Mouse (Mus musculus): ENCODE results near the gene Kif3b. TPM values are rescaled to one million over a fixed set of nuclear protein-coding genes. Genes with fewer than 3 reads are reported as not detected.

Gene Kif3b
- 7.1 TPM for polyA plus RNA-seq (2017; shearing (Covaris generic))

DNA sequence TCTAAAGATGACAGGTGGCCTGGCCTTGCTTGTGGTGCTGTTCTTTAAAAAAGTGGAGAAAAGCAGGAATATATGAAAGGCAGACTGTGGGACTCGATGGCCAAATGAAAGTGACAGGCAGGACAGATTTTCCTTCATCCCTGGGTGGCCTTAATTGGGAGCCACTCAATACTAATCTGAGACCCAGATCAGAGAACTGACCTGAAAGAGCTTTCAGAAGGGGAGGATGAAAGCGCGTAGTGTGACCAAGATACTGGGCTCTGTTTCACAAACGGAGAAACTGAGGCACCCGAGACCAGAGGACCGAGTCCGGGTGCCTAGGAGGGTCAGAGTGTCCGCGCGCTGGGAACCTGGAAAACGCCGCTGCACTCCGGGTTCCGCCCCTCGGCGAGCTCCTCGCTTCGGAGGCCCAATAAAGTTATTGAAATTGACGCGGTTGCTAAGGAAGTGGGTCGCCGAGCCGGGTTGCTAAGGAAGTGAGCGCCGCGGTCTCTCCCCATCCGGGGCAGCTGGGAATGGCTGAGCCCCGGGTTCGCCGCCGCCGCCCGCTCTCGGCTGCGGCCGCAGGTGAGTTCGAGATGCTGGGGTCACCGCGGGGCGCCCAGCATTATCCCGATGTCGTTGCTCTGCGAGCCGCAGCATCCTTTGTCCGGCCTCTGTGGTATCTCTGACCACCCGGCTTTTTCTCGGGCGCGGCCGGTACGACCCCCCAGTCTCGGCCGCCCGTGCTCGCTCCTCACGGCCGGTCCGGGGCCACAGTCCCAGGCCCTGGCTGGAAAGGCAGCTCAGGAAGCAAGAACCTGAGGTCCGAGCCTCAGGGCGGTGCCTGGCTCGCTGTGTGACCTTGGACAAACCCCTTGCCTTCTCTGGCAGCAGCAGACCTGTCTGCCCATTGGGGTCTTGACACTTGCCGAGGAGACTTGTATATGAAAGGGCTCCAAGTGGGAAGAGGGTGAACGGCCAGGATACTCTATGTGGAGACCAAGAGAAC, at the start of gene Kif3b:
TSS of gene Kif3b (plus strand) at position 476 of the 991 bp plus-strand sequence.

DNA sequence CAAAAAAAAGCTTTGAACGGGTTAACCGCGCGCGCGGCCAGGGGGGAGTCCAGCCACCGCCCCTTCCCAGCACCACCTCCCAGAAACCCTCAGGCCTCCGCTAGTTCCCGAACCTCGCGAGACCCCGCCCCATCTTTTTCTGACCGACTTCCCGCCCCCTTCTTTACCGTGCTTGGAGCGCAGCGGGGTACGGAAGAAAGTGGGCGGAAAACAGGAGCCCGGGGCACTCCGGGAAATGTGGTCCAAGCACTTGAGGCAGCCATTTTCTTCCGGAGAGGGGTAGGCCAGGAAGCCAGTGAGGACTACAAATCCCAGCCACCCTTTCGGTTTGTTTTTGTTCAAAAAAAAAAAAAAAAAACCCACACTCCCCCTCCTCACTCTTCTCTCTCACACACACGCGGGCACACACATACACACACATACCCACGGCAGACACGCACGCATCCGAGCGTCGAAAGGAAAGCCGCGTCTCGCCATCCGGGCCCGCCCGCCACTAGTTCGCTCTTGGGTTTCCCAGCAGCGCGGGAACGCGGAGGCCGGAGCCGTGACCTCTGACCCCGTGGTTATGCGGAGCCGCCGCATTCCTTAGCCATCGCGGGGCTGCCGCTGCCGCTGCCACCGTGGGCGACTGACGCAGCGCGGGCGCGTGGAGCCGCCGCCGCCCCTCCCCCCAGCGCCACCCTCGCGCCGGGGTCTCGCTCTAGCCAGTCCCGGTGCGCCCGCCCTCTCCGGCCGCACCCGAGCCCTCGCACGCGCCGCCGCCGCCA, 54.4 kb downstream of the Kif3b start, which contains the start of gene Asxl1:
TSS of gene Asxl1 (plus strand) at position 376 of the 767 bp plus-strand sequence.

Other genes with a start within 250 kb of the Kif3b start
- gene Ccm2l, start 225.5 kb upstream of the Kif3b start, polyA plus RNA-seq (2017; shearing (Covaris generic)): not detected
- gene Hck, start 182.9 kb upstream of the Kif3b start, polyA plus RNA-seq (2017; shearing (Covaris generic)): not detected
- 47.9 TPM for gene Tm9sf4, start 130.1 kb upstream of the Kif3b start, polyA plus RNA-seq (2017; shearing (Covaris generic))
- gene Tspyl3, start 66.0 kb upstream of the Kif3b start, polyA plus RNA-seq (2017; shearing (Covaris generic)): 5.7 TPM
- gene Plagl2, start 50.0 kb upstream of the Kif3b start, polyA plus RNA-seq (2017; shearing (Covaris generic)): 12.5 TPM
- 6.1 TPM for gene Pofut1, start 49.9 kb upstream of the Kif3b start, polyA plus RNA-seq (2017; shearing (Covaris generic))
- gene Asxl1, start 54.4 kb downstream of the Kif3b start, polyA plus RNA-seq (2017; shearing (Covaris generic)): 38.9 TPM
- gene 4930404H24Rik, start 201.4 kb downstream of the Kif3b start, polyA plus RNA-seq (2017; shearing (Covaris generic)): not detected
- gene Nol4l, start 238.6 kb downstream of the Kif3b start, polyA plus RNA-seq (2017; shearing (Covaris generic)): 1.8 TPM

Measured in effector memory CD4-positive, alpha-beta T cell, adult 7 months (primary cell).